Mouse (Mus musculus): Measurements from ENCODE around the gene Cldn14. TPM values are rescaled to one million over a fixed set of nuclear protein-coding genes. Genes with fewer than 3 reads are reported as not detected.
"Not testable (repeated sequence)": the region's sequence is repeated elsewhere in the genome, so short reads cannot be mapped to it uniquely, and the experiment has no call there.

Cldn14 gene
- total and polyA plus RNA-seq, 3 experiments = not detected

GRCm38 (mm10) chr16:94032270-94032669 lies 23.6 kb upstream of the Cldn14 start:
- TF ChIP-seq GATA1 (IDR thresholded peaks at IDR 0.05; ENCODE audit: borderline replicate concordance, low read length) = no peak
- no peak for TF ChIP-seq GATA2 (IDR thresholded peaks at IDR 0.05; ENCODE audit: borderline replicate concordance, low read depth, low read length)
- TF ChIP-seq POLR2AphosphoS5 (IDR thresholded peaks at IDR 0.05; ENCODE audit: insufficient replicate concordance, low read depth, low read length) = no peak
- peaks cover 17% of the 10 kb centered on the region for H3K27me3 ChIP-seq (ENCODE audit: insufficient read depth, low read length)
- no peak overlapping the region for H3K4me3 ChIP-seq (ENCODE audit: low read depth, low read length)
- DNase-seq (ENCODE audit: low spot score) = no peak
- no peaks in the 10 kb centered on the region; the same call in 1 of the 2 replicates for H3K4me1 ChIP-seq (ENCODE audit: insufficient read depth, low read depth, low read length)
- no peaks in the 10 kb centered on the region for H3K36me3 ChIP-seq (replicated peaks)
- H3K9me3 ChIP-seq (replicated peaks) = peaks cover under 1% of the 10 kb centered on the region; the same call in 1 of the 2 replicates
- no peak for ATAC-seq (ENCODE audit: extremely low read depth, insufficient number of reproducible peaks, low FRiP score, poor library complexity, severe bottlenecking)

- DNase-seq (ENCODE audit: low spot score) = no peak
- Histone ChIP-seq H3K9me3 (replicated peaks) (no peaks in the 10 kb centered on the region), H3K4me1 (ENCODE audit: insufficient read depth, low read depth, low read length) (no peaks in the 10 kb centered on the region), H3K36me3 (replicated peaks) (no peaks in the 10 kb centered on the region), H3K4me3 (ENCODE audit: low read depth, low read length) (no peak overlapping the region), H3K27me3 (ENCODE audit: insufficient read depth, low read length) (peaks cover 2% of the 10 kb centered on the region; the same call in 1 of the 2 replicates)
- no peak for ATAC-seq (ENCODE audit: extremely low read depth, insufficient number of reproducible peaks, low FRiP score, poor library complexity, severe bottlenecking)
- TF ChIP-seq GATA2 (IDR thresholded peaks at IDR 0.05; ENCODE audit: borderline replicate concordance, low read depth, low read length) = no peak
- no peak for TF ChIP-seq CTCF (IDR thresholded peaks at IDR 0.05; ENCODE audit: low read depth, low read length)
- TF ChIP-seq POLR2AphosphoS5 (IDR thresholded peaks at IDR 0.05; ENCODE audit: insufficient replicate concordance, low read depth, low read length) = no peak
- no peak for TF ChIP-seq TAL1 (conservative IDR thresholded peaks at IDR 0.05; ENCODE audit: low read depth, low read length)
- no peak for TF ChIP-seq GATA1 (IDR thresholded peaks at IDR 0.05; ENCODE audit: borderline replicate concordance, low read length)
Observed at GRCm38 (mm10) chr16:94023352-94024280, 15.0 kb upstream of the Cldn14 start.

GRCm38 (mm10) chr16:94019725-94020124 lies 11.1 kb upstream of the Cldn14 start:
- H3K36me3 ChIP-seq (replicated peaks); H3K9me3 ChIP-seq (replicated peaks); DNase-seq (ENCODE audit: low spot score); ATAC-seq (ENCODE audit: extremely low read depth, insufficient number of reproducible peaks, low FRiP score, poor library complexity, severe bottlenecking); H3K27me3 ChIP-seq (ENCODE audit: insufficient read depth, low read length); H3K4me3 ChIP-seq (ENCODE audit: low read depth, low read length); H3K4me1 ChIP-seq (ENCODE audit: insufficient read depth, low read depth, low read length): not testable (repeated sequence)

- TF ChIP-seq POLR2AphosphoS5 (IDR thresholded peaks at IDR 0.05; ENCODE audit: insufficient replicate concordance, low read depth, low read length) (no peak), CTCF (IDR thresholded peaks at IDR 0.05; ENCODE audit: low read depth, low read length) (no peak), TAL1 (conservative IDR thresholded peaks at IDR 0.05; ENCODE audit: low read depth, low read length) (no peak), GATA1 (IDR thresholded peaks at IDR 0.05; ENCODE audit: borderline replicate concordance, low read length) (no peak), GATA2 (IDR thresholded peaks at IDR 0.05; ENCODE audit: borderline replicate concordance, low read depth, low read length) (no peak)
- ATAC-seq (ENCODE audit: extremely low read depth, insufficient number of reproducible peaks, low FRiP score, poor library complexity, severe bottlenecking) = no peak
- no peaks in the 10 kb centered on the region for H3K9me3 ChIP-seq (replicated peaks)
- H3K4me1 ChIP-seq (ENCODE audit: insufficient read depth, low read depth, low read length) = no peaks in the 10 kb centered on the region
- DNase-seq (ENCODE audit: low spot score) = no peak
- H3K4me3 ChIP-seq (ENCODE audit: low read depth, low read length) = no peak overlapping the region
- H3K27me3 ChIP-seq (ENCODE audit: insufficient read depth, low read length) = peaks cover 3% of the 10 kb centered on the region; the same call in 1 of the 2 replicates
- no peaks in the 10 kb centered on the region for H3K36me3 ChIP-seq (replicated peaks)
Observed at GRCm38 (mm10) chr16:94017953-94018352, 9.3 kb upstream of the Cldn14 start.

- Histone ChIP-seq H3K36me3 (replicated peaks) (no peaks in the 10 kb centered on the region), H3K27me3 (ENCODE audit: insufficient read depth, low read length) (peaks cover 3% of the 10 kb centered on the region; the same call in 1 of the 2 replicates), H3K4me3 (ENCODE audit: low read depth, low read length) (no peak overlapping the region), H3K9me3 (replicated peaks) (no peaks in the 10 kb centered on the region), H3K4me1 (ENCODE audit: insufficient read depth, low read depth, low read length) (no peaks in the 10 kb centered on the region)
- DNase-seq (ENCODE audit: low spot score) = no peak
- no peak for ATAC-seq (ENCODE audit: extremely low read depth, insufficient number of reproducible peaks, low FRiP score, poor library complexity, severe bottlenecking)
- TF ChIP-seq CTCF (IDR thresholded peaks at IDR 0.05; ENCODE audit: low read depth, low read length) (no peak), GATA1 (IDR thresholded peaks at IDR 0.05; ENCODE audit: borderline replicate concordance, low read length) (no peak), GATA2 (IDR thresholded peaks at IDR 0.05; ENCODE audit: borderline replicate concordance, low read depth, low read length) (no peak), POLR2AphosphoS5 (IDR thresholded peaks at IDR 0.05; ENCODE audit: insufficient replicate concordance, low read depth, low read length) (no peak), TAL1 (conservative IDR thresholded peaks at IDR 0.05; ENCODE audit: low read depth, low read length) (no peak)
Observed at GRCm38 (mm10) chr16:94014489-94015096, 6.0 kb upstream of the Cldn14 start.

GRCm38 (mm10) chr16:94013328-94014086 lies 4.9 kb upstream of the Cldn14 start:
- not testable (repeated sequence) for H3K9me3 ChIP-seq (replicated peaks); H3K4me1 ChIP-seq (ENCODE audit: insufficient read depth, low read depth, low read length); H3K36me3 ChIP-seq (replicated peaks); H3K27me3 ChIP-seq (ENCODE audit: insufficient read depth, low read length); ATAC-seq (ENCODE audit: extremely low read depth, insufficient number of reproducible peaks, low FRiP score, poor library complexity, severe bottlenecking); DNase-seq (ENCODE audit: low spot score); H3K4me3 ChIP-seq (ENCODE audit: low read depth, low read length)

All from G1E (cell line).